Mouse (Mus musculus) kidney, adult 2 months (tissue): ENCODE results near the gene Ppp6r2.

ENCODE experiments used
- CTCF ChIP-seq: fragments of 200-500 bp; conservative IDR thresholded peaks from 2 replicates; pipeline ENCODE4 v1.5.1; 2011; ENCODE audit warnings: low read depth, mild to moderate bottlenecking, control low read depth, low read length, moderate library complexity, mixed read lengths; ENCODE audit not compliant: insufficient read depth, insufficient read length
- POLR2A ChIP-seq: fragments of 200-500 bp; IDR thresholded peaks from one replicate; pipeline ENCODE4 v1.6.1; 2011; ENCODE audit warnings: low read depth, low read length, control low read depth

GRCm38 (mm10) chr15:89313359-89313758 lies 102.0 kb downstream of the Ppp6r2 start:
- TF ChIP-seq POLR2A (no peak), CTCF (no peak)
